Mouse (Mus musculus): ENCODE data around the gene Prkag3.

Prkag3 gene

GRCm38 (mm10) chr1:74712046-74712445 is 37.0 kb downstream of the Prkag3 start:
- no peak for DNase-seq

- no peak for DNase-seq
These were observed 39.5 kb downstream of the Prkag3 start for GRCm38 (mm10) chr1:74709566-74709965.

- no peak for DNase-seq
These were observed 44.0 kb downstream of the Prkag3 start for GRCm38 (mm10) chr1:74705016-74705415.

GRCm38 (mm10) chr1:74704156-74704555 is 44.9 kb downstream of the Prkag3 start:
- DNase-seq = no peak

- DNase-seq = no peak
These were observed 46.9 kb downstream of the Prkag3 start for GRCm38 (mm10) chr1:74702142-74702553.

GRCm38 (mm10) chr1:74698791-74699190 is 50.2 kb downstream of the Prkag3 start:
- DNase-seq = no peak

GRCm38 (mm10) chr1:74698353-74698752 is 50.7 kb downstream of the Prkag3 start:
- no peak for DNase-seq

- DNase-seq = no peak
These were observed 51.6 kb downstream of the Prkag3 start for GRCm38 (mm10) chr1:74697416-74697815.

GRCm38 (mm10) chr1:74695836-74696235 is 53.2 kb downstream of the Prkag3 start:
- no peak for DNase-seq

GRCm38 (mm10) chr1:74693891-74694583 is 55.0 kb downstream of the Prkag3 start:
- DNase-seq = no peak
